Mouse (Mus musculus) embryonic facial prominence, embryonic 11.5 days (tissue): ENCODE measurements at regions not wholly inside any gene's neighbourhood (a gene's known extent, or its start where the extent isn't known, plus 50 kb on each side); places are given as distances from the start of the nearest gene placed in this dataset.
A peak's percentile ranks its signal among the peaks of the same experiment; 100 is the strongest.

Experiments used
- ATAC-seq: fragments of 200-750 bp; cut with Nextera tagmentation; replicated peaks from 2 replicates; pipeline ENCODE4 v1.8.0; 2017; ENCODE audit warnings: low read depth; ENCODE audit not compliant: insufficient number of reproducible peaks, low FRiP score, low TSS enrichment
- DNase-seq: peaks from one replicate; pipeline ENCODE4 v3.0.0-alpha.2; 2015; ENCODE audit warnings: low spot score
- H3K27ac ChIP-seq: fragments of 300-500 bp; sonication (generic); replicated peaks from 2 replicates; pipeline ENCODE4 v1.5.1; 2014; ENCODE audit warnings: mild to moderate bottlenecking, low read depth, low read length, control low read depth
- H3K27me3 ChIP-seq: fragments of 300-500 bp; sonication (generic); 2 replicates; pipeline ENCODE4 v1.6.1; 2014; ENCODE audit warnings: mild to moderate bottlenecking, low read length, moderate library complexity, mixed read lengths; ENCODE audit not compliant: control insufficient read depth, insufficient read depth
- H3K36me3 ChIP-seq: fragments of 300-500 bp; sonication (generic); replicated peaks from 2 replicates; pipeline ENCODE4 v1.6.1; 2014; ENCODE audit warnings: low read depth, mild to moderate bottlenecking, low read length, moderate library complexity, mixed read lengths; ENCODE audit not compliant: control insufficient read depth, insufficient read depth
- H3K4me1 ChIP-seq: fragments of 300-500 bp; sonication (generic); 2 replicates; pipeline ENCODE4 v1.6.1; 2014; ENCODE audit warnings: low read length, mixed read lengths; ENCODE audit not compliant: control insufficient read depth, insufficient read depth
- H3K4me2 ChIP-seq: fragments of 300-500 bp; sonication (generic); 2 replicates; pipeline ENCODE4 v1.6.1; 2014; ENCODE audit warnings: low read depth, mild to moderate bottlenecking, control low read depth, low read length, moderate library complexity
- H3K4me3 ChIP-seq: fragments of 300-500 bp; sonication (generic); 2 replicates; pipeline ENCODE4 v1.5.1; 2014; ENCODE audit warnings: low read depth, low read length, control low read depth
- H3K9ac ChIP-seq: fragments of 300-500 bp; sonication (generic); replicated peaks from 2 replicates; pipeline ENCODE4 v1.6.1; 2014; ENCODE audit warnings: mild to moderate bottlenecking, control low read depth, low read length
- H3K9me3 ChIP-seq: fragments of 300-500 bp; sonication (generic); replicated peaks from 2 replicates; pipeline ENCODE4 v1.6.1; 2016; ENCODE audit warnings: mild to moderate bottlenecking, low read length, inconsistent platforms, mixed read lengths; ENCODE audit not compliant: control insufficient read depth
- WGBS: fragments of 180-500 bp; shearing (Covaris S2); extraction: QIAGEN DNeasy Blood & Tissue Kit; methylation state at CpG from one replicate; pipeline ENCODE4 v1.1.7; 2014; 5-methylcytosine and 5-hydroxymethylcytosine counted together

GRCm38 (mm10) chr11:90816727-90817126, 128.6 kb upstream of the Tom1l1 start:
- 72% methylated on average over 2 of the region's 2 CpGs for WGBS
- DNase-seq (no peak), ATAC-seq (no peak)
- Histone ChIP-seq H3K27me3 (no peaks in the 10 kb centered on the region), H3K4me1 (no peaks in the 10 kb centered on the region), H3K9ac (no peak overlapping the region), H3K9me3 (no peaks in the 10 kb centered on the region), H3K4me2 (no peak overlapping the region), H3K4me3 (no peak overlapping the region), H3K27ac (no peak overlapping the region), H3K36me3 (no peaks in the 10 kb centered on the region)

- 74% methylated on average over 5 of the region's 5 CpGs for WGBS
- Histone ChIP-seq H3K9me3 (no peaks in the 10 kb centered on the region), H3K4me3 (no peak overlapping the region), H3K4me1 (no peaks in the 10 kb centered on the region), H3K9ac (no peak overlapping the region), H3K4me2 (no peak overlapping the region), H3K36me3 (no peaks in the 10 kb centered on the region), H3K27me3 (no peaks in the 10 kb centered on the region), H3K27ac (no peak overlapping the region)
- no peak for DNase-seq
- ATAC-seq = no peak
Measured at GRCm38 (mm10) chr11:90814471-90814870, 126.3 kb upstream of the Tom1l1 start.

- Histone ChIP-seq H3K4me3 (no peak overlapping the region), H3K4me1 (no peaks in the 10 kb centered on the region), H3K27ac (no peak overlapping the region), H3K9ac (no peak overlapping the region), H3K4me2 (no peak overlapping the region), H3K27me3 (no peaks in the 10 kb centered on the region), H3K36me3 (no peaks in the 10 kb centered on the region), H3K9me3 (no peaks in the 10 kb centered on the region)
- ATAC-seq (no peak), DNase-seq (no peak)
- 82% methylated on average over 2 of the region's 2 CpGs for WGBS
Measured at GRCm38 (mm10) chr11:90812971-90813370, 124.8 kb upstream of the Tom1l1 start.

DNA sequence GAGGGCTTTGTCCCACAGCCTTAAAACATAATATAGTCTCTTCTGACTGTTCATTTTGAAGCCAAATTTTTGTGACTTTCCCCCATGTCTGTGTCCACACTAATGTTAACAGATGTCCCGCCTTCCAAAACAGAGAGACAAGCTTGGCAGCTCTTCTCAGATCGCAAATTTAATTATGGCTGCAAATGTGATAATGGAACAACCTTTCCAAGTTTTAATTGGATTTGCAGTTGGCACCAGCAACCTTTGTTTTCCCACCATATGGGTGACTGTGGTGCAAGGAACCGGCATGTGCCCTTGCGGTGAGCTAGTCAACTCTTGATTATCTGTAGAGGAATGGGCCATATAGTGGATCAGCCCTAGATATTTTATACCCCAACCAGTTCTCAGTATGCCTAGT, 124.4 kb upstream of the Tom1l1 start:
- no peak overlapping the region for H3K4me2 ChIP-seq
- no peaks in the 10 kb centered on the region for H3K27me3 ChIP-seq
- DNase-seq (no peak), ATAC-seq (no peak)
- H3K27ac ChIP-seq = no peak overlapping the region
- no peaks in the 10 kb centered on the region for H3K4me1 ChIP-seq
- H3K4me3 ChIP-seq = no peak overlapping the region
- 89% methylated on average over 4 of the region's 4 CpGs for whole genome bisulfite sequencing
- no peaks in the 10 kb centered on the region for H3K36me3 ChIP-seq
- H3K9ac ChIP-seq = no peak overlapping the region
- no peaks in the 10 kb centered on the region for H3K9me3 ChIP-seq

- no peaks in the 10 kb centered on the region for H3K36me3 ChIP-seq
- H3K4me3 ChIP-seq = no peak overlapping the region
- H3K4me2 ChIP-seq = no peak overlapping the region
- H3K27me3 ChIP-seq = no peaks in the 10 kb centered on the region
- no peaks in the 10 kb centered on the region for H3K9me3 ChIP-seq
- DNase-seq = peak; percentile 35
- no peaks in the 10 kb centered on the region for H3K4me1 ChIP-seq
- 32% methylated on average over 1 of the region's 1 CpGs for WGBS
- no peak overlapping the region for H3K27ac ChIP-seq
- no peak for ATAC-seq
- no peak overlapping the region for H3K9ac ChIP-seq
Measured at GRCm38 (mm10) chr11:90808443-90808842, 120.3 kb upstream of the Tom1l1 start.

- WGBS = 87% methylated on average over 5 of the region's 5 CpGs
Measured at GRCm38 (mm10) chr11:90807343-90807742, 119.2 kb upstream of the Tom1l1 start.

DNA sequence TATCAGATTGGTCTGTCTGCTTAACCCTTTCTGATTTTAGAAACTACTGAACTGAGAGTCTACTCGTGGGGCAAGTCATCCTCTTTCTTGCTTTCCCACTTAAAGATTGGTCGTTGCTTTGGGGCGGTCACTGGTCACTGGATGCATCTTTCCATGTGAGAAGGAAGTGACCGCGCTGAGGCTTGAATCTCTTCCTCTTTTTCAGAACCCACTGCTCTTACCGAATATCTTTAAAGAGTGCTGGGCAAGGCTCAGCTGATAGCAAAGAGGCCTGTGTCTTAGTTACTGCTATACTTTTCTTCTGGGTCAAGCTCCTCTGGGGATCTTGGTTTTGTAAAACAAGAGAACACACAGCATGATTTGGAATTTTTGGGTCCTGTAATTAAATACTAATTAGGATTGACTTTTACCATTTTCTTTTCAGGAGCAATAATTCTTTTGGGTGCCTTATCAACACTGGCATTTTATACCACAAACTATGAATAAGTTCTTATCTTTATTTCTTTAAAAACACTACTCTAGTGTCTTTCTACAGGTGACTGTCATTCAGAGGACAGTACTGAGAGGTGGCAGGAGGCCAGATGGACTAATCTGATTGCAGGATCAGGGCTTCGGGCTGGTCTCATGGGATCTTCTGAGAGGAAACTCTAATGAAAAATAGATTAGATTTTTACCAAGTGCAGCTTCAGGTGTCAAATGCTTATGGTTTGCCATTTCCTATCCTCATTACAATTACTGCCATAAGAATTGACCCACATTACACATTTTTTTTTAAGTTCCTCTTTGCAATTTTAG, 114.6 kb upstream of the Tom1l1 start:
- no peak for DNase-seq
- Histone ChIP-seq H3K4me3 (no peak overlapping the region), H3K27ac (no peak overlapping the region), H3K4me1 (no peaks in the 10 kb centered on the region), H3K36me3 (no peaks in the 10 kb centered on the region), H3K9me3 (no peaks in the 10 kb centered on the region), H3K27me3 (no peaks in the 10 kb centered on the region), H3K9ac (no peak overlapping the region), H3K4me2 (no peak overlapping the region)
- WGBS = 74% methylated on average over 7 of the region's 7 CpGs
- no peak for ATAC-seq

More at GRCm38 (mm10) chr11:90807343-90807742, 119.2 kb upstream of the Tom1l1 start:
- Histone ChIP-seq H3K4me2 (no peak overlapping the region), H3K36me3 (no peaks in the 10 kb centered on the region), H3K4me1 (no peaks in the 10 kb centered on the region), H3K9ac (no peak overlapping the region), H3K9me3 (no peaks in the 10 kb centered on the region), H3K4me3 (no peak overlapping the region), H3K27ac (no peak overlapping the region), H3K27me3 (no peaks in the 10 kb centered on the region)
- ATAC-seq (no peak), DNase-seq (no peak)

DNA sequence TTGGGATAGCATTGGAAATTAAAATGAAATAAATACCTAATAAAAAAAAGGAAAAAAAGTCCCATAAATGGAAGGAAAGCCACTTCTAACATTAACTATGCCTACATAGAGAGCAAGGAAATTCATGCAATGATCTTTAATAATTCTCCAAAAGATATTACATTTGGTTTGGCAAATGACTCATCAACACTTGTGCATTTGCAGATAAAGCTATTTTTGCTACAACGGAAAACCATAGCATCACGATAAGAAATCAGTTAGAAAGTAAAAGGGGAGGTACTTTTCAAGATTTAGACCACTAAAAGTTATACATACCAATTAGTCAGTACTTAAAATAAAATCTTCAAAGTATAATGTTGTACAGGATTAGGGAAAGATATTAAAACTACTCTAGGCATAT, 109.4 kb upstream of the Tom1l1 start:
- Histone ChIP-seq H3K9me3 (no peaks in the 10 kb centered on the region), H3K27me3 (no peaks in the 10 kb centered on the region), H3K4me2 (no peak overlapping the region), H3K9ac (no peak overlapping the region), H3K4me1 (no peaks in the 10 kb centered on the region), H3K4me3 (no peak overlapping the region), H3K27ac (no peak overlapping the region), H3K36me3 (no peaks in the 10 kb centered on the region)
- no peak for ATAC-seq
- DNase-seq = no peak
- WGBS = 93% methylated on average over 2 of the region's 2 CpGs
